Mouse (Mus musculus) spleen, adult 12 weeks (tissue): ENCODE results near the gene Sord.

Experiments
- DNase-seq: peaks from one replicate; pipeline ENCODE4 v3.0.0; 2022; ENCODE audit warnings: low spot score

Sord gene

GRCm38 (mm10) chr2:122240735-122241134, 6.2 kb downstream of the Sord start:
- DNase-seq: no peak

GRCm38 (mm10) chr2:122241226-122241625, 6.7 kb downstream of the Sord start:
- no peak for DNase-seq

GRCm38 (mm10) chr2:122241935-122242334, 7.4 kb downstream of the Sord start:
- DNase-seq: no peak

GRCm38 (mm10) chr2:122243671-122244131, 9.2 kb downstream of the Sord start:
- DNase-seq: peak; percentile 40

- no peak for DNase-seq
Measured at GRCm38 (mm10) chr2:122247786-122248185, 13.2 kb downstream of the Sord start.

- DNase-seq: no peak
Measured at GRCm38 (mm10) chr2:122255997-122256396, 21.4 kb downstream of the Sord start.

GRCm38 (mm10) chr2:122260729-122261128, 26.2 kb downstream of the Sord start:
- DNase-seq: no peak

- DNase-seq: no peak
Measured at GRCm38 (mm10) chr2:122264690-122265089, 30.1 kb downstream of the Sord start.

- no peak for DNase-seq
Measured at GRCm38 (mm10) chr2:122266407-122267193, 32.1 kb downstream of the Sord start.

GRCm38 (mm10) chr2:122278769-122279168, 44.2 kb downstream of the Sord start:
- no peak for DNase-seq

- DNase-seq: no peak
Measured at GRCm38 (mm10) chr2:122284091-122284490, 49.5 kb downstream of the Sord start.

GRCm38 (mm10) chr2:122286137-122286536, 51.6 kb downstream of the Sord start:
- DNase-seq: no peak

- DNase-seq: no peak
Measured at GRCm38 (mm10) chr2:122294916-122295315, 60.4 kb downstream of the Sord start.

- DNase-seq: no peak
Measured at GRCm38 (mm10) chr2:122297271-122298095, 62.9 kb downstream of the Sord start.

GRCm38 (mm10) chr2:122298096-122298499, 63.5 kb downstream of the Sord start, which contains the start of gene Duox2:
Duox2 (minus strand) TSS chr2:122298449.
- DNase-seq: no peak

- no peak for DNase-seq
Measured at GRCm38 (mm10) chr2:122298596-122299490, 64.3 kb downstream of the Sord start, which contains the start of gene Duoxa2. Duoxa2 (plus strand) TSS chr2:122298900.

GRCm38 (mm10) chr2:122299911-122300655, 65.5 kb downstream of the Sord start:
- no peak for DNase-seq

GRCm38 (mm10) chr2:122300656-122301020, 66.1 kb downstream of the Sord start:
- no peak for DNase-seq

GRCm38 (mm10) chr2:122301081-122301920, 66.8 kb downstream of the Sord start:
- DNase-seq: no peak

- no peak for DNase-seq
Measured at GRCm38 (mm10) chr2:122301921-122302573, 67.5 kb downstream of the Sord start.
